Mouse (Mus musculus): ENCODE data around the gene Nrg4. TPM values are rescaled to one million over a fixed set of nuclear protein-coding genes. Genes with fewer than 3 reads are reported as not detected.

The Nrg4 gene
- total RNA-seq (2022) = 1 to 10 TPM in 2 of 4 experiments, under 1 TPM in 2; 0.81 to 1.3 (median 0.98) TPM

DNA sequence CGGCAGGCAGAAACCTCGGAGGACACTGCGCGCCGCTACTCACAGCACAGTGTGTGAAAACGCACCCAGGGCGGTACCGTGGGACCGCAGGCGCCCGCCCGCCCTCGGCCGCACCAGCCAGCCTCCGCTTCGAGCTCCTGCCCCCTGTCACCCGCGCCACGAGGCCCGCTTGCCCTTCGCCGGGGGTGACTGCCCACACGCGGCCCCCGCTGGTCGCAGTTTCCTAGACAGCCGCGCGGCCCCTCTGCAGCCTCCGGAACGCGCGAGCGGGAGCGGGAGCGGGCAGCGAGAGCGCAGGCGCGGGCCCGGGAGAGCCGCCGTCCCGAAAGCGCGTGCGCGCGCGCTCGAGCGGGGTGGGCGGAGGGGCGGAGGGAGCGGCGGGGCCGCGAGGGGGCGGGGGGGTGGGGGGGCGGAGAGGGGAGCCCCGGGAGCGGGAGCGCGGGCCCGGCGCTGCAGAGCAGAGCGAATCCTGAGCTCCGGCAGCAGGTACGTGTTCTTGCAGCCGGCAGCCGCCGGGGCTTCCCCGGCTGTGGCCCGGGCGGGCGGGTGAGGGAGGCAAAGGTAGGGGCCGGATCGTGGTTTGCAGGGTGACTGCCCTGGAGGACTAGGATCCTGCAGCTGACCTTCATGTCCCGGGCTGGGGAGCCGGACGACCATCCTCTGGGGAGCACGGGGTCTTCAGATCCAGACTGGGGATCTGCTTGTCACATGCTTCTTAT, at the start of gene Nrg4, which contains the start of gene Tmem266:
Nrg4 (minus strand) TSS at position 330 of the 719 bp plus-strand sequence.
Tmem266 (plus strand) TSS at position 399 of the 719 bp plus-strand sequence.
- peak; percentile 58 to 70 for DNase-seq (ENCODE audit: low spot score in 2 of 2)

DNA sequence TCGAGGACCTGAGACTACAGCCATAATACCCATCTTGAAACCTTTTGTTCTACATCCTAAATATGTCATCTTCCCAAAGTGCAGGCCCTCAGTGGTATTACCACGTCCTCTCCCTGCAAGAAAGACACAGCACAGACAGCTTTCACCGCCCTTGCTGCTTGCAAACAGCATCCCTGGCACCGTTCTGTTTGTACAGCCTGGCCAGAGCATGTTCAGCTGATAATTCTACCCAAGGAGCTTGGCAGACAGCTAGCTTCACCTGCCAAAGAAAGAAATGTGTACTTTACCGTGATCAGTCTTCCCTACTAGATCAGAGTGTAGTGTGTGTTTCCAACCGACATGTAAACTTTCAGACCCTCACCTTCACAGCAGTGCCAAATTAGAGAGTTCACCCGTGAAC, 45.3 kb upstream of the Nrg4 start:
- DNase-seq (ENCODE audit: low spot score in 2 of 2) = no peak

DNA sequence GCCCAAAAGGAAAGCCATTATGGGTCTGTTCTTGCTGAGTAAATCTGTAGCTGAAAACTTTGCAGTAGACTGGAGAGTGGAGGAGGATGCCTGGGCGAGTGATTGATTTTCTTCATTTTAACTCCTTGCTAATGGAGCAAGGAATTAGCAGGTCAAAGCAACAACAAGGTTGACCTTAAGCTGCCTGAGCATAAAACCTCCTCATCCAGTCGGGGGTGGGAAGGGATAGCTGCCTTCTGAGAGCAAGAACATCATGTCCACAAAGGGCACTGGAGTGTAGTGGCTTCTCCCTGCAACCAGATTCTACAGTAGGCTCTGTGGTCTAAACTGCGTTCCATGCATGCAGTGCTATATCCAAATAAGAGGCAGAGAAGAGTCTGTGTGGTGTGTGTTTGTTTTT, 41.4 kb upstream of the Nrg4 start:
- DNase-seq (ENCODE audit: low spot score in 2 of 2) = no peak

DNA sequence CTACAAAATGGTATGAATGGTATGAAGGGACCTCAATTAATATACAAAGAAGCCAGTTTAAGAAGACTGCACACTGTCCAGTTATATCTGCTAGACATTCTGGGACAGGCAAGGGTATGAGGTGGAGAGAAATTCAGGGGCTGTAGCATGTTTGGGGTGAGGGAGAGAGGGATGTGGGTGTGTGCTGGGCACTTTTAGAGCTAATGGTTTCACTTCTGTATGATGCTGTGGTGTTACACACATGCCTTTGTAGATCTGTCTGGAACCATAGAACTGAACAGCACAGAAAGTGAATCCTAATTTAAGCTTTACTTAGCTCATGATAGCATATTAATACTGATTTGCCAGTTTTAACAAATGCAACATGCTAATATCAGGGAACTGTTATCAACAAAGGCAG, 37.1 kb upstream of the Nrg4 start:
- DNase-seq (ENCODE audit: low spot score in 2 of 2) = no peak

DNA sequence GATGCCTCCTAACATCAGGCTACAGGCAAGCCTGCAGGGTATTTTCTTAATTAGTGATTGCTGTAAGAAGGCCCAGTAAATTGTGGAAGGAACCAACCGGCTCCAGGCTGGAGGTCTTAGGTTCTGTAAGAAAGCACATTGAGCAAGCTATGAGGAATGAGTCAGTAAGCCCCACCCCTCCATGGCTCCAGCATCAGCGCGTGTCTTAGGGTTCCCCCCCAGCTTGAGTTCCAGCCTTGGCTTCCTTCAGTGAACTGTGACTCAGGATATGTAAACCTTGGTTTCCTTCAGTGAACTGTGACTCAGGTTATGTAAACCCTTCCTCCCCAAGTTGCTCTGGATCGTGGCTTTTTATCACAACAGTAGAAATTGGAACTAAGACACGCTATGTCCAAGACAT, 35.3 kb upstream of the Nrg4 start:
- no peak for DNase-seq (ENCODE audit: low spot score in 2 of 2)

DNA sequence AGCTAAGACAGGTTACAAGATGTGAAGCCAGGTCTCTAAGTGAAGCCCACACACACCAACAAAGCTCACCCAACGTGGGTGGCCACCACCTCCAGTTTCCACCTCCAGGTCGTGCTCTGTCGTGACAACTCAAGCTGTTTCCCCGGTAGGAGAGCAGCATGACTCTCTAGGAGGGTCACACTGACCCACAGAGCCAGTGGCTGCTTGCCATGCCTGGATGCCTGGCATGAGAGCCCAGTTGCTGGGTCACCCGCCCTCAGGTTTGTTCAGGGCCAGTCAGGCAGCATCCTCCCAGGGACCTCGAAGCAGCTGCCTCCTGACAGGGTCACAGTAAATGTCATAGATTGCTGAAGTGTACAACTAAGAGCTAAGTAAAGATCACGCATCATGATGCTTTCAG, 34.2 kb upstream of the Nrg4 start:
- no peak for DNase-seq (ENCODE audit: low spot score in 2 of 2)

DNA sequence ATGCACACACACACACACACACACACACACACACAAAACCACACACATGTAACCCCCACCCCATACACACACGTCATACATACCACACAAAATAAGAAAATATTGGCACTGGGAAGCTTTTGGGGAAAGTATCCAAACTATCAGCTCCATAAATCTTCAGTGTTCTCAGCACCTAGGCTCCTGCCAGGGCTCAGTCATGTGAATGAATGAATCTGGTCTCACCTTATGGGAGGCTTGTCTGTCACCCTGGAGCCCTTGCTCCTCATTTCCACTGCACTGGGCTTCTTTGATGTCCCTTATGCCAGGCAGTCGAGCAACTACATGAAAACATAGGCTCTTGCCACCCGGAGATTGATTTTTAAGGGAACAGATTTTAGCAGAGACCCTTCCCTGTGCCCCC, 33.7 kb upstream of the Nrg4 start:
- no peak for DNase-seq (ENCODE audit: low spot score in 2 of 2)

DNA sequence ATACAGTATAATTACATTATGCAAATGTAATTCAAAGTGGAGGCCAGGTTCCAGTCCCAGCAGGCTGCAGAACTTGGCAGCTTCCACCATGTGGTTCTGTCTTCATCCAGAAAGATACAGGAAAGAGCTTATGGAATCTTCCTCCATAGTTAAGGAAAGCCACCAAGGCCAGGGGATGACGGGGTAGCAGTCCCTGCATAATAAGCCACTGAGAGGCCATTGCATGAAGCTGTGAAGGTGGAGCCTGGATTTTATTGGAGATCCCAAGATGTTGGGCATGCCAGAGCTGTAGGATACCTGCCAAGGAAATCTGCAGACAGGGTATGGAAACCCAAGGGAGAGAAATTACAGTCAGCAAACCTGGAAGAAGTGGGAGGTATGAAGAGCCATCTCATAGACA, 30.5 kb upstream of the Nrg4 start:
- DNase-seq (ENCODE audit: low spot score in 2 of 2) = peak in 1 of 2 experiments; percentile 10

DNA sequence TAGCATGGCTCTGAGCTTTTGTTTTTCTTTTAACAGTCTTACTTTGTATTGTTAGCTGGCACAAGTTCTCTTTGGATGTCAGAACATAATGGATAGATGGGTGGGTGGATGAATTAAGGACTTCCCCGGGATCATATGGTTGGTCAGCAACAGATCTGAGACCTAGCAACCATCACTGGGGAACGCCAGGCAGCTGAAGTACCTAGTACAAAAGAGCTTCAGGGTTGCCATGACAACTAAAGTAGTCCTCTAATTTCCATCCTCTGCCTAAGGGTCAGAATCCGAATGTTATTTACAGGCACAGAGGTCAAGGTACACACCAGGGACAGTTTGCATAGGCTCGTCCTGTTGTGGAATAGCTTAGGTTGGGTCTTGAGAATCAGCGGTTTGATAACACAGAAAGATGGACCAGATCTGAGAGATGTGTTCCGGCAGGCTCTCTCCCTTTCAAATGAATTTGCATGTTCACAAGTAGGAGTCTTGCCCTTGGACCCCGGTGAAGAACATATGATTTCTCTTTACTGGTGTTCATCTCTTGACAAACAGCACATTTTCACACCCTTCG, 28.7 kb upstream of the Nrg4 start:
- no peak for DNase-seq (ENCODE audit: low spot score in 2 of 2)

DNA sequence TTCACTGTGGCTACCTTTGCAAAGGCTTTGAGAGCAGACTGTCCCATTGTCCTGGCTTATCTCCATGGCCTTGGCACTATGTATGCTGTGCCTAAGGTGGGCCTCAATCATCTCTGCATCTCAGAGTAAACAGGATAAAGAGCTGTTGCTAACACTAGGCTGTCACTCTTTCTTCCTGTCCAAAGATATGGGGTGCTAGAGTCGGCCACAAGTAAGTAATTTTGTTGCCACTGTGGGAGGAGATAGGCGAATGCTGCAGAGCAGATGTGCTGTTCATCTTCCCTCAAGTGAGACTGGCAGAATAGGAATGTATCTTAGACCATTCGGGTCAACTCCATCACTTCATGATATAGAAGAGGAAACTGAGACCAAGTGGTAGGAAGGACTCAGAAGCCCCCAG, 28.0 kb upstream of the Nrg4 start:
- no peak for DNase-seq (ENCODE audit: low spot score in 2 of 2)

DNA sequence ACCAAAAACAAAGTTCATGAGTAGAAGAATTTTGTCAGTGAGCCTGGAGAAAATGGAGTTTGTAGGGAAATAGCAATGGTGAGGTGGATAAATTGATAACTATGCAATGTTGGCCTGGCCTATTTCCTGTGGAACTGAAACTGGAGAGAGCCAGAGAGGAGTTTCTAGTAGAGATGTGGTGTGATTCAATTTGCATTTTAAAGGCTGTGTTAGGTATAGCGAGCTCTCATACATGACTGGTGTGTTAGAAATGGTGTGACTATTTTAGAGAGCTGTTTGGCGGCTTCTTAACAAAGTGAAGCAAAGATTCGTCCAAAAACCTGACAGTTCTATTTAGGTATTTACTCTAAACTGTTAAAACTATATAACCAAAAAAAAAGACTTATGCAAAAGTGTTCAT, 22.0 kb upstream of the Nrg4 start:
- no peak for DNase-seq (ENCODE audit: low spot score in 2 of 2)

DNA sequence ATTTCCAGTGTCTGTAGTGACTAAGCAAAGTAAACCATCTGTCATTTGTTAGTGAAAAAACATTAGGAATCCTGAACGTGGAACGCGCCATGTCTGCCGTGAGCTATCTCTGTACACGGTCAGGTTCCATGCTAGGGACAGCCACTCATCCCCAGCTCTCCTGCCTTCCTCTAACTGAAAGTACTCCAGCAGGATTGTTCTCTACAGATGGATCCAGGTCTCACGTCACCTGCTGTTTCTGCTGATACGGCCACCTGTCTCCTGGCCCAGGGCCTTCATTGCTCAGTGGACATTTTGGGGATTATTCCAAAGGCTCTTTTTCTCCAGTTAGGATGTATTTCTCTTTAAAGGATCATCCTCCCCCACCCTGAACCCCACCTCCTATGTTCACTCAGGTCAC, 18.7 kb upstream of the Nrg4 start:
- no peak for DNase-seq (ENCODE audit: low spot score in 2 of 2)

DNA sequence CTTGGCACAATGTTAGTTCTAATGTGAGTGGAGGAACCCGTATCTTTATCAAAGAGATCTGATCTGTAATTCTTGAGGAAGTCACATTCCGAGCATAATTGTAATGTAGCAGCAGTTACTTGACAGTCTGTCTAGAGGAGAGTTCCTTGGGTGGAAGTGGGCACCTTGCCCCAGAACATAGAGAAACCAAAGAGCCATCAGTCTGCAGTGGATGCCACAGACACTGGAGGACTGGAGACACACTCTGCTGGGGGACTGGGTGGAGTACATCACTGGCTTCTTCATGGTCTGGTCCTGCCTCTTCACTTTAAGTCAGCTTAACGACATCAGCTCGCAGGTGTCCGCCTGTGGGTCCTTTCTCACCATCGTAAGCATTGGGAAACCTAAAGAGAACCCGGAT, 17.5 kb upstream of the Nrg4 start:
- DNase-seq (ENCODE audit: low spot score in 2 of 2) = no peak

DNA sequence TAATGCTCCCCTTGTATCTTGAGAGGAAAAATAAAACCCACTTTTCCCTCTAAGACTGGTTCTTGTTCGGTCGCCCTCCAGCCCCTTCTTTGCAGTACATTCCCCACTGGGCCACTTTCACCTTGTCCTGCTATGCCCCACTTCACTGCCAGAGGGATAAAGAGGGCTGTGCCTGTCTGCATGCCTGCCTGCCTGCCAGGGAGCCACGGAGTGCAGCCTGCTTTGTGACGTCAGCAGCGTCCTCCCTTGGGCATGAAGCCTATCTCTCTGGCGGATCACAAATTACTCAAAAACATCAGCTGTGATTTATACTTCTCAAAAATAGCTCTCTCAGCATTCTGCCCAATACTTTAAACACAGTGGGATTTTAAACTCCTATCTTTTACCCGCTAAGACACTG, 6.3 kb upstream of the Nrg4 start:
- DNase-seq (ENCODE audit: low spot score in 2 of 2) = no peak

DNA sequence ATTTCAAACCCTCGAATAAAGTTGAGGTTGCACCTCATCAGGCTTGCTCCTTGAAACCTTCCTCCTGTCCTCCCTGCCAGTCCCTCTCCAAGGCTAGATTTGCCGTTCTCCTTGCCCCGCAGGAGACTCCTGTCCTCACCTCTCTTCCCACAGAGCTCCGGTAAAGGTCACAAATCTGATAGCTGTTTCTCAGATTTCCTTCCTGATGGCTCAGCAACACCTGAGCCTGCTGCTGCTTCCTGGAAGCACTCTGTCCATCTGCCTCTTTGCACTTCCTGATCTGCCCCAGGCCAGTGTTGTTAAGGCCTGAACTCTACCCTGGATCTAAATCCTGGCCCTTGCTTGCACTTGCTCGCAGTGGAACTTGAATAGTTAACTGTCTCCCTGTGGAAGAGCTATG, 5.8 kb upstream of the Nrg4 start:
- no peak for DNase-seq (ENCODE audit: low spot score in 2 of 2)

DNA sequence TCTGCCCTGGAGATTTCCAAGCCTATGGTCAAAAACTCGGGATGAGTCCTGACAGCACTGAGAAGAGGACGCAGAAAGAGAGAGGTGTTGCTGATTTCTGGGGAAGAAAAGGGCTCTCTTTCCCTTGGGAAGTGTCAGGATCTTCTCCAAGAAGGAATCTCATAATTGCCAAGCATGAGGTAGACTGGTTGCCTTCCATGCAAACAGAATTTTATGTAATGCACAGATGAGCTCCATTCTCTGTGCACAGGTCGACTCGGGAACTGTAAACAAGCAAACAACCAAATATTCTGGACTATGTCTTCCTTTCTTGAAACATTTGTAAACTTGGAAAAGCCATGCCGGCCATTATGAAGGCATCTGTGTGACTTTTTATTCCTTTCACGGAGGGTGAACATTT, 2.8 kb upstream of the Nrg4 start:
- no peak for DNase-seq (ENCODE audit: low spot score in 2 of 2)

DNA sequence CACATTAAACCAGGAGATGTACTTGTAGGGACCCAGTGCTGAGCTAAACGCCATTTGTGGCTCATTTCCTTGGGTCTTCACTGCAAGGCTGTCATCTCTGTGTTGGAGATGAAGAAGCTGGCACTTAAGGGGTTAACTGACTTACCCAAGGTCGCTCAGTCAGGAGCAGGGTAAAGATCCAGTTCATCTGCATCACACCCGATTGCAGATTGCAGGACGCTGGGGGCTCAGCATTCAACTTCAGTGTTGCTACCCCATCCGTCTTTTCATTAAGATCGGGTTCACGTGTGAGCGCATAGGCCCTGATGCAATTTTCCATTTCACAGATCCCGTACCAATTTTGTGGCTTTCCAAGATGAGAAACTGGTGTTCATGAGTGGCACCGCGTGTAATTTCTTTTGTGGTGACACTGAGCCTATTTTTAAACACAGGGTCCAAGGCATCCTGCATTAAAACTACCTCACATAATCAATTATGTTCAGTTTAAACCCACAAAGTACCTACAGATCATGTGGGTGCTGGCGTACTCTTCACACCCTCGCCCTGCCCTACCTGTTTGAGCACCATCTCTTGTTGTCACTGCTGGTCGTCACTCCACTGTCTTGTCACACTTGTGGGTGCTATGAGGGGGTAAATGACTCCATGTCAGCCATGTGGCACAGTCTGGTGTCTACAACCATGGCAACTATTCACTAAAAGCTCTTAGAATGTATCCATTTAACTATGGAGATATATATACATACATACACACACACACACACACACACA, 1.7 kb upstream of the Nrg4 start:
- DNase-seq (ENCODE audit: low spot score in 2 of 2) = no peak

DNA sequence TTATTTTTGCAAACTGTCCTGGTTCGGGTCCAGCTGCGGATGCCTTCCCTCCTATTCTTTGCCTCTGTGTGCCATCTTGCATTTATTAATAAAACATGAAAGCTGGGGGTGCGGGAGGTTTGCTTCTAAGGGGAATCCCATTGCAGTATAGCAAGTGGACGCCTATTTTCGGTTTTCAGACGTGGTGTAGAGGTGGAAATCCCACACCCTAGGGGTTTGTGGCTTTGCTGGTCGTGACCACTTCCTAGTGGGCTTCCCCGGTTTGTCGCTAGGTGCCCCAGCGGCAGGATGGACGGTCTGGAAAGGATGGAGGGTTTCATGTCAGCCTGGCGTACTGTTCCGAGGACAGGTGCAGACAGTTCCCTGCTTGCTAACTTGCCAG, 581 bp upstream of the Nrg4 start:
- DNase-seq (ENCODE audit: low spot score in 2 of 2) = peak; percentile 10 to 19

DNA sequence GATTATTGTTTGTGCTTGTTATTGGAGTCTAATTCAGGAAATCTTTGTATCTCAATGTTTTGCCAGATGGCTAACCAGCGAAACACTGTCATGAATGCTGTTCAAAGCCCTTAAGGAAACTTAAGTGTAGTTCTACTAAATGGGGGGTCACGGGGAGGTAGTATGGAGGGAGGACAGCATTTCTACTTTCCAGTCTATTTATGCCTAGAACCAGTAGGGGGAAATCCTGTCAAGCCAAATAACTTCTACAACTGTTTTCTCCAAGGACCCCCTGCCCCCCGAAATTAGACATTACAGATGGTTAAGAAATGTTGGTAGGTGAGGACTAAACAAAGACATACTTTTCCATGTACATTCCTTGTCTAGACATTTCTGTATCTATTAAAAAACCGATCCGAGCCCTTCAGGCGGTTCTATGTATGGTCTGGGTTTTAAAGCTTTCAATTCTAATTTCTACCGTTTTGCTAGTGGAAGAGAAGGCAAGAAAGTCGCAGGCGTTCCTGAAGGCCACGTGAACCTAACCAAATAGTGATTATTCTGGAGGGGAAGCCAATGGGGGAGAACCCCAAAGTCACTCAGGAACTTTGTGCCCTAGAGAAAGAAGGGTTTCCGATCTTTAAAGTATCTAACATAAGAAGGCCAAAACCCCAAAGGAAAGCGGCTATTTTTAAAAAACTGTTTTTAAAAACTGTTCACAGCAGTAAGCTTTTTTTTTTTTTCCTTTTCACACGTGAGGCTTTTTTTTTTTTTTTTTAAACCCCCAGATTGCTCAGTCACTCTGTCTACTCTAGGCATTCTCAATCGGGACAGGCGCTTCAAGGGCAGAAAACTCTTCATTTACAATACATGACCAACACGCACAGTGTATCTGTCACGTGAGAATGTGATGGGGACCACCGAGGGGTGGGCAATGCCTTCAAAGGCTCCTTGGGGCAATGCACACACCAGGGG, 805 bp downstream of the Nrg4 start:
- no peak for DNase-seq (ENCODE audit: low spot score in 2 of 2)

DNA sequence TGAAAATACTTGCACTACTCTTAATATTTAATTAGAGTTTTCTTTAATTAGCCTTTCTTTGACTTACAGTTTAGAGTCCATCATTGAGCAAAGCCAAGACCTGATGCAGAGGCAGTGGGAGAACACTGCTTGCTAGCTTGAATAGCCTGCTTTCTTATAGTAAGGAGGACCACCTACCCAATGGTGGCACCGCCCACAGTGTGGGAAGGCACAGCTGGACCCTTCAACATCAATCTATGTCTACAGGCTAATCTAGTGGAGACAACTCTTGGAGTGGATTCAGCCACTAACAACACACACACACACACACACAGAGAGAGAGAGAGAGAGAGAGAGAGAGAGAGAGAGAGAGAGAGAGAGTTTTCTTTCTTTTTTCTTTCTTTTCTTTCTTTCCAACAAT, 1.6 kb downstream of the Nrg4 start:
- no peak for DNase-seq (ENCODE audit: low spot score in 2 of 2)

DNA sequence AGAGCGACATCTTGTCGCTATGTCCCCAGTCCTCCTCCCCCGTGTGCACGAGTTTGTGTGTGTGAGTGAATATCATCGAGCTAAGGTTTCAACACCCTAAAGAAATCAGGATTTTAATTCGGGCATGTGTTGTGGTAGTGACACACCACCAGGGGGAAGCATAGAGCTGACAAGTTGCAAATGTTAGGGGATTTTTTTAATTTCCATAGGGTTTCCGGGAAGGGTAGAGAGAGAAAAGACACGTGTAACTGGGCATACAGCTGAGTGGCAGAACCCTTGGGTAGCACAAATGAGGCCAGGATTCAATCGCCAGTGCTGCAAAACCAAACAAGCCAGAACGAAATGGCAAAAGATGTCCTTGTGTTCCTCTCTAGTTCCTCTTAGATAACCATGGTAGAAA, 2.1 kb downstream of the Nrg4 start:
- DNase-seq (ENCODE audit: low spot score in 2 of 2) = no peak

DNA sequence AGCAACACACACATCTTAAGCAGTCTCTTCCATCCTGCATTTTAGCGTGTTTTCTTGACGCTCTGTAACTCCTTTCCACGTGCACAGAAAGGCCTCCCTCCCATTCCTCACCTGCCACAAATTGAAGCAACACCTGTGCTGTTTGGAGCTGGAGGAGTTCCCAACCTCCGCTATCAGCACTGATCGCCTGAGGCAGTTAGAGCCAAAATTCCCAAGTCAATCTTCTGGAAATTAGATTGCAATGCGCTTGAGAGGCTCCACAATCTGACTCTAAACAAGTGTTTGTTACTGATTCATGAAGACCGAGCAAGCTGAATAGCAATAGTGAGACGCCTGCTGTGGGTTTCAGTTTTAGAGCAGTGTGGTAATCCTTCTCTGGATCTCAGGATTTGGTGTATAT, 2.6 kb downstream of the Nrg4 start:
- DNase-seq (ENCODE audit: low spot score in 2 of 2) = no peak

All from left cerebral cortex, adult 8-10 months (tissue).